Mouse (Mus musculus) telencephalon, adult 2 months (tissue): Measurements from ENCODE around the gene Kitl.

Source experiments
- DNase-seq: peaks from one replicate; pipeline ENCODE4 v3.0.0-alpha.2; 2011; ENCODE audit warnings: low read depth, low spot score

Gene Kitl

GRCm38 (mm10) chr10:100030385-100030784 lies 15.0 kb downstream of the Kitl start:
- no peak for DNase-seq

GRCm38 (mm10) chr10:100030980-100031516 lies 15.6 kb downstream of the Kitl start:
- DNase-seq: no peak

- no peak for DNase-seq
These were observed 16.2 kb downstream of the Kitl start for GRCm38 (mm10) chr10:100031631-100032030.

GRCm38 (mm10) chr10:100032566-100032965 lies 17.1 kb downstream of the Kitl start:
- no peak for DNase-seq

- no peak for DNase-seq
These were observed 20.6 kb downstream of the Kitl start for GRCm38 (mm10) chr10:100036021-100036420.

GRCm38 (mm10) chr10:100038342-100038898 lies 23.0 kb downstream of the Kitl start:
- no peak for DNase-seq

GRCm38 (mm10) chr10:100038994-100039393 lies 23.6 kb downstream of the Kitl start:
- DNase-seq: no peak

GRCm38 (mm10) chr10:100043748-100044147 lies 28.3 kb downstream of the Kitl start:
- DNase-seq: no peak

- DNase-seq: no peak
These were observed 28.7 kb downstream of the Kitl start for GRCm38 (mm10) chr10:100044153-100044552.

- no peak for DNase-seq
These were observed 35.8 kb downstream of the Kitl start for GRCm38 (mm10) chr10:100051146-100051783.

GRCm38 (mm10) chr10:100052404-100052803 lies 37.0 kb downstream of the Kitl start:
- DNase-seq: no peak

- DNase-seq: no peak
These were observed 37.5 kb downstream of the Kitl start for GRCm38 (mm10) chr10:100052911-100053310.

- peak; percentile 87 for DNase-seq
These were observed 38.6 kb downstream of the Kitl start for GRCm38 (mm10) chr10:100054006-100054405.

GRCm38 (mm10) chr10:100055082-100055481 lies 39.7 kb downstream of the Kitl start:
- peak; percentile 55 for DNase-seq

GRCm38 (mm10) chr10:100057106-100057623 lies 41.7 kb downstream of the Kitl start:
- no peak for DNase-seq

GRCm38 (mm10) chr10:100059356-100059755 lies 43.9 kb downstream of the Kitl start:
- DNase-seq: no peak

GRCm38 (mm10) chr10:100065529-100066301 lies 50.3 kb downstream of the Kitl start:
- DNase-seq: no peak

- no peak for DNase-seq
These were observed 50.9 kb downstream of the Kitl start for GRCm38 (mm10) chr10:100066374-100066773.

- no peak for DNase-seq
These were observed 57.2 kb downstream of the Kitl start for GRCm38 (mm10) chr10:100072641-100073040.

GRCm38 (mm10) chr10:100073092-100073491 lies 57.7 kb downstream of the Kitl start:
- DNase-seq: no peak

- DNase-seq: no peak
These were observed 85.7 kb downstream of the Kitl start for GRCm38 (mm10) chr10:100101115-100101514.

- no peak for DNase-seq
These were observed 95.8 kb downstream of the Kitl start for GRCm38 (mm10) chr10:100111209-100111608.
